Mouse (Mus musculus): ENCODE measurements around the gene Col12a1. TPM values are rescaled to one million over a fixed set of nuclear protein-coding genes. Genes with fewer than 3 reads are reported as not detected.

Gene Col12a1
- polyA plus RNA-seq (2016; fragmentation: Nextera tagmentation; extraction: Ambion mirVana) = 32.9 and 33.6 TPM in 2 replicates

DNA sequence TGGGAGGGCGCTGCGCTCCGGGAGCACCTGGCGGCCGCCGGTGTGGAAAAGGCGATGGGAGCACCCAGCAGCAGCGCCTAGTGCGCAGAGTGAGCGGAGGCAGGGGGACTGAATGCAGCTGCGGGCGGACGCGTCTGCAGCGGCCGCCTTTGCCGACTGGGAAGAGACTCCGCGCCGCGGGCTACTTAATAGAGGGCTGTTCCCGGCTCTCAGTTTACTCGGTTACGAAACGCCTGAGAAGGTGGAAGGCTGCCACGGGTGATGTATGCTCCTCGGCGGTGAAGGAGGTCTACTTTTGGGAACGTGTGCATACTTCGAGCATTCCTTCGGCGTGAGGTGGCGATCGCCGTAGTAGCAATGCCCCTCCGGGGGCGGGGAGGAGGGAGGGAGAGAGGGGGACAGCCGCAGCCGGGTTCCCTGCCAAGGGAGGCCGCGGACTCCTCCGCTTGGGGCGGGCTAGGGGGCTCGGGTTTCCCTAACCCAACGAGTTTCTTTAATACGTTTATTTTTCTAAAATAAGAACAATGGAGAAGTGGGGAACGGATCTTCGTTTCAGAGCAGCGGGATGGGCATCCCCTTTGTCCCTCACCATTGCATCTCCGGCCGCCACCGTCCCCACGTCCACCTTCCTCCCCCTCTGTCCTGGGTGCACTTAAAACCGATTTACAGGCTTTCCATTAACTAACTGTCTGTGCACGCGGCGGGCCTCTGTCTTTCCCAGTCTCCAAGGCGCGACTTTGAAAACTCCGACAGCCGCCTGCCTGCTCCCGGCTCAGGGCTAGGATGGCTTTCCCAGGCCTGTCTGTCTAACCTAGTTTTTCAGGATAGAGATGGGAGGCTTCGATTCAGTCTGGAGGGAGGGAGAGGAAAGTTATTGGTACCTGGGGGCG is at the start of gene Col12a1:
Gene Col12a1, minus strand, starts transcription at position 351 of the 890 bp plus-strand sequence.
- peak within 1 kb of the TSS; percentile 90 for H3K27ac ChIP-seq
- H3K9ac ChIP-seq (replicated peaks) = peak within 1 kb of the TSS; percentile 79
- H3K4me2 ChIP-seq = peak within 1 kb of the TSS; percentile 83
- H3K4me3 ChIP-seq (replicated peaks) = peak within 1 kb of the TSS; percentile 64
- WGBS = under 1% methylated on average over 64 of the region's 64 CpGs
- peak; percentile 49 for ATAC-seq (ENCODE audit: insufficient number of reproducible peaks, insufficient read depth, low FRiP score, low TSS enrichment, low read depth)
- H3K36me3 ChIP-seq = no peaks in the 10 kb centered on the region
- H3K4me1 ChIP-seq (replicated peaks) = peaks cover 48% of the 10 kb centered on the region
- peaks cover 33% of the 10 kb centered on the region for H3K27me3 ChIP-seq
- 0 out of 2 replicates have a peak, but pooled peaks cover 4% of the 10 kb centered on the region for H3K9me3 ChIP-seq

DNA sequence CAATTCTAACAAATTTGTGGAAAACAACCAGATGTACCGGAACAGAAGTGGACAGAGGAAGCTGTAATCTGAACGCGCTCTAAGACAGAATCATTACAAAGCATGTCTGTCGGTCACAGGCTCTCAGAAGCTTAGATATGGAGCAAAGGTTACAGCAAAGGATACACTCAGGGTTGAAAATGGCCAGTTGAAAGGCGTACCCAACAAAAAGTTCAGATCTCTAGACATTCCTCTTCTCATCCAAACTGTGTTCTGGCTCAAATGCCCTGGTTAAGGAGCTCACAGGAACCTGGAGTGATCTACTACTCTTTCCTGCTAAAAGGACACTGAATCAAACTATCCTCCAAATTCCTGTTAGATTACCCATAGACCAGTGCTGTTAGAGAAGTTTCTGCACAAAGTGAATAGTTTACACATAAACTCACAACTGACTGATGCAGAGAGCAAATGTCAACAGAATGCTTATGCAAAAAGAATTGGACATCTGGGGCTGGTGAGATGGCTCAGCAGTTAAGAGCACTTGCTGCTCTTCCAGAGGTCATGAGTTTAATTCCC is 48.4 kb upstream of the Col12a1 start:
- no peak for ATAC-seq (ENCODE audit: insufficient number of reproducible peaks, insufficient read depth, low FRiP score, low TSS enrichment, low read depth)
- WGBS = 95% methylated on average over 5 of the region's 5 CpGs
- Histone ChIP-seq H3K27me3 (no peaks in the 10 kb centered on the region), H3K4me3 (replicated peaks) (no peak overlapping the region), H3K4me1 (replicated peaks) (no peaks in the 10 kb centered on the region), H3K9me3 (no peaks in the 10 kb centered on the region), H3K36me3 (peaks cover 11% of the 10 kb centered on the region; the same call in 1 of the 2 replicates), H3K27ac (no peak overlapping the region), H3K9ac (replicated peaks) (no peak overlapping the region), H3K4me2 (no peak overlapping the region)

- no peak for ATAC-seq (ENCODE audit: insufficient number of reproducible peaks, insufficient read depth, low FRiP score, low TSS enrichment, low read depth)
- Histone ChIP-seq H3K9ac (replicated peaks) (no peak overlapping the region), H3K27me3 (no peaks in the 10 kb centered on the region), H3K27ac (no peak overlapping the region), H3K4me3 (replicated peaks) (no peak overlapping the region), H3K36me3 (peaks cover 1% of the 10 kb centered on the region; the same call in 1 of the 2 replicates), H3K9me3 (no peaks in the 10 kb centered on the region), H3K4me1 (replicated peaks) (no peaks in the 10 kb centered on the region), H3K4me2 (no peak overlapping the region)
- 83% methylated on average over 4 of the region's 4 CpGs for WGBS
Observed at GRCm38 (mm10) chr9:79765329-79765728, 46.7 kb upstream of the Col12a1 start.

DNA sequence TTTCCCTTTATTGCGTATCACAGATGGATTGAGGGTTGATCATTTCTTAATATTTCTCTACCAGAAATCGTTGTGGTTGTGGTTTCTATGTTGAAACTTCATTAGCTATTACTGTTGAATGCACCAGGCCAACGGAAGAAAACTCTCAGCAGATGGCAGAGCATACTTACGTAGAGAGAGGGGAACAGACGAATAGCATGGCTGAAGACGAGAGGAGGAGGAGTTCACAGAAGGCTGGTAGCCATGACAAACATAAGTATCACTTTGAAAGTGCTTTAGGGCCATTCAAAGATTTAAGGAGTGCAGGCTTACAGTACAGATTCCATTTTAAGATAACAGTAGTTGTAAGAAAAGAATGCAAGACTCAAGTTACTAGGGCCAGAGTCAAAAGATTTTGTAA is 43.9 kb upstream of the Col12a1 start:
- H3K36me3 ChIP-seq = peaks cover 5% of the 10 kb centered on the region; the same call in 1 of the 2 replicates
- H3K27ac ChIP-seq = no peak overlapping the region
- H3K9me3 ChIP-seq = no peaks in the 10 kb centered on the region
- no peak overlapping the region for H3K4me2 ChIP-seq
- 88% methylated on average over 6 of the region's 6 CpGs for WGBS
- H3K4me1 ChIP-seq (replicated peaks) = peaks cover 7% of the 10 kb centered on the region
- ATAC-seq (ENCODE audit: insufficient number of reproducible peaks, insufficient read depth, low FRiP score, low TSS enrichment, low read depth) = no peak
- no peak overlapping the region for H3K4me3 ChIP-seq (replicated peaks)
- no peak overlapping the region for H3K9ac ChIP-seq (replicated peaks)
- no peaks in the 10 kb centered on the region for H3K27me3 ChIP-seq

DNA sequence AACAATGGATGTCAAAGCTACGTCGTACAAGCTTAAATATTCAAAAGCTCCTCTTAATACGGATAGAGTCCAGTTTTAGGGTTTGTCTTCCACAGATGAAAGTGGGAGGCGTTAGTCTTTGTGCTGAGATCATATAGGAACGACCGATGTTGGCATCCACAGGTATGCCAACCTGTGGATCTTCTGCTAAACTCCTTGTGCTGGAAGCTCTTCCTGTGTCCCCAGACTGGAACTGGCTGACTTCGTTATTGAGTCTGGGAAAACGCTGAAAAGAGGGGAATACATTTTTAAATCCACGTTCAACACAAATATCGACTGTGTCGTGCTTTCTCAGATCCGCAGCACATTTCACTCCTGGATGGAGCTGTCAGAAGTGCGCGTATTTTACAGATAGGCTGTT is 41.4 kb upstream of the Col12a1 start:
- H3K4me1 ChIP-seq (replicated peaks) = peaks cover 7% of the 10 kb centered on the region
- peak overlapping the region; percentile 92 for H3K27ac ChIP-seq
- peak overlapping the region; percentile 86 for H3K9ac ChIP-seq (replicated peaks)
- WGBS = 9% methylated on average over 14 of the region's 14 CpGs
- H3K4me2 ChIP-seq = peak overlapping the region; percentile 66
- peak; percentile 44; the same call in 1 of the 2 replicates for ATAC-seq (ENCODE audit: insufficient number of reproducible peaks, insufficient read depth, low FRiP score, low TSS enrichment, low read depth)
- H3K27me3 ChIP-seq = no peaks in the 10 kb centered on the region
- H3K4me3 ChIP-seq (replicated peaks) = peak overlapping the region; percentile 86
- H3K9me3 ChIP-seq = no peaks in the 10 kb centered on the region
- H3K36me3 ChIP-seq = peaks cover 23% of the 10 kb centered on the region

- H3K4me3 ChIP-seq (replicated peaks) = peak within 1 kb of the TSS; percentile 86
- ATAC-seq (ENCODE audit: insufficient number of reproducible peaks, insufficient read depth, low FRiP score, low TSS enrichment, low read depth) = peak; percentile 99
- H3K27ac ChIP-seq = peak within 1 kb of the TSS; percentile 92
- H3K27me3 ChIP-seq = no peaks in the 10 kb centered on the region
- peak within 1 kb of the TSS; percentile 71 for H3K4me2 ChIP-seq
- H3K9me3 ChIP-seq = no peaks in the 10 kb centered on the region
- under 1% methylated on average over 49 of the region's 49 CpGs for WGBS
- H3K36me3 ChIP-seq = peaks cover 26% of the 10 kb centered on the region
- peaks cover 7% of the 10 kb centered on the region for H3K4me1 ChIP-seq (replicated peaks)
- H3K9ac ChIP-seq (replicated peaks) = peak within 1 kb of the TSS; percentile 86
Observed at GRCm38 (mm10) chr9:79759385-79760005, 40.9 kb upstream of the Col12a1 start, which contains the start of gene Cox7a2. Gene Cox7a2 (minus strand): TSS chr9:79759878.

- H3K9ac ChIP-seq (replicated peaks) = no peak overlapping the region
- peaks cover 49% of the 10 kb centered on the region for H3K36me3 ChIP-seq
- H3K27me3 ChIP-seq = no peaks in the 10 kb centered on the region
- peaks cover 7% of the 10 kb centered on the region for H3K4me1 ChIP-seq (replicated peaks)
- no peak for ATAC-seq (ENCODE audit: insufficient number of reproducible peaks, insufficient read depth, low FRiP score, low TSS enrichment, low read depth)
- no peak overlapping the region for H3K4me3 ChIP-seq (replicated peaks)
- WGBS = 94% methylated on average over 4 of the region's 4 CpGs
- H3K27ac ChIP-seq = no peak overlapping the region
- H3K9me3 ChIP-seq = no peaks in the 10 kb centered on the region
- no peak overlapping the region for H3K4me2 ChIP-seq
Observed at GRCm38 (mm10) chr9:79755311-79755710, 36.7 kb upstream of the Col12a1 start.

DNA sequence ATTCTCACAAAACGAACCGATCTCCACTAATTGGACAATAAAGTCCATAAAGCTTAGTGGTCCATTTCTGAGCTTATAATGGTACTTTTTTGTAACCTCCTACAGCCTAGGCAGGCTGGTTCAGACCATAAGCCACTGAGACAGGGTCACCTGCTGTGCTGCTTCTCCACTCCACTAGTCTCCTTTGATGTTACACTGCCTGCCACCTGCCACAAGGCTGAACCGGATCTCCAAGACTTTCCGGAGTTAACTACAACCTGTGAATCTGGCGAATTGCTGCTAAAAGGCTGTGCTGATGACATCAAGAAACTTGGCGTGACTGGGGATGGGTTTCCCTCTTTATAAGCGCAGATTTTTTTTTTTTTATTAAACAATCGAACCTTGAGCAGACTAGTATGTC is 33.2 kb upstream of the Col12a1 start:
- 57% methylated on average over 8 of the region's 8 CpGs for WGBS
- H3K9ac ChIP-seq (replicated peaks) = no peak overlapping the region
- ATAC-seq (ENCODE audit: insufficient number of reproducible peaks, insufficient read depth, low FRiP score, low TSS enrichment, low read depth) = no peak

DNA sequence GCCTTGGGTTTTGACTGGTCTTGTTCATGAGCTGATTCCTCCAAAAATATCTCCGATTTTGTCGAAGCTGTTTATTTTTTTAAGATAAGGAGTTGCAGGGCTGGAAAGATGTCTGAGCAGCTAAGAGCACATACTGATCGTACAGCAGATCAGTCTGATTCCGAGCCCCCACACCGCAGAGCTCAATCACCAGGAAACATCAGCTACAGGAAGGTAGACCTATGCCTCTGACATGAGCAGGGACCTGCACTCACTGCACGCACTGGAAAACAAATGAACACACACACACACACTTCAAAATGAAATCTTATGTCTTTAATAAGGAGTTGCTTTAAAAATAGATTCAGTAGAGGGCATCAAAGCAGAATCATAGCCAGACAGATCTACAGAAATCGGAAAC is 32.1 kb upstream of the Col12a1 start:
- Histone ChIP-seq H3K9ac (replicated peaks) (no peak overlapping the region; the same call in 1 of the 2 replicates), H3K36me3 (peaks cover 32% of the 10 kb centered on the region), H3K4me2 (no peak overlapping the region), H3K4me1 (replicated peaks) (no peaks in the 10 kb centered on the region), H3K27me3 (no peaks in the 10 kb centered on the region), H3K4me3 (replicated peaks) (no peak overlapping the region), H3K27ac (no peak overlapping the region), H3K9me3 (no peaks in the 10 kb centered on the region)
- 90% methylated on average over 7 of the region's 7 CpGs for WGBS
- ATAC-seq (ENCODE audit: insufficient number of reproducible peaks, insufficient read depth, low FRiP score, low TSS enrichment, low read depth) = no peak

More for the DNA sequence above, 33.2 kb upstream of the Col12a1 start:
- no peaks in the 10 kb centered on the region for H3K9me3 ChIP-seq
- peaks cover 40% of the 10 kb centered on the region for H3K36me3 ChIP-seq
- H3K4me1 ChIP-seq (replicated peaks) = no peaks in the 10 kb centered on the region
- H3K27me3 ChIP-seq = no peaks in the 10 kb centered on the region
- no peak overlapping the region for H3K27ac ChIP-seq
- no peak overlapping the region for H3K4me3 ChIP-seq (replicated peaks)
- no peak overlapping the region for H3K4me2 ChIP-seq

- Histone ChIP-seq H3K4me3 (replicated peaks) (no peak overlapping the region), H3K27me3 (no peaks in the 10 kb centered on the region), H3K4me2 (no peak overlapping the region), H3K4me1 (replicated peaks) (no peaks in the 10 kb centered on the region), H3K27ac (no peak overlapping the region), H3K9ac (replicated peaks) (no peak overlapping the region), H3K36me3 (no peaks in the 10 kb centered on the region), H3K9me3 (no peaks in the 10 kb centered on the region)
- no peak for ATAC-seq (ENCODE audit: insufficient number of reproducible peaks, insufficient read depth, low FRiP score, low TSS enrichment, low read depth)
- WGBS = 71% methylated on average over 4 of the region's 4 CpGs
Observed at GRCm38 (mm10) chr9:79745036-79745435, 26.4 kb upstream of the Col12a1 start.

DNA sequence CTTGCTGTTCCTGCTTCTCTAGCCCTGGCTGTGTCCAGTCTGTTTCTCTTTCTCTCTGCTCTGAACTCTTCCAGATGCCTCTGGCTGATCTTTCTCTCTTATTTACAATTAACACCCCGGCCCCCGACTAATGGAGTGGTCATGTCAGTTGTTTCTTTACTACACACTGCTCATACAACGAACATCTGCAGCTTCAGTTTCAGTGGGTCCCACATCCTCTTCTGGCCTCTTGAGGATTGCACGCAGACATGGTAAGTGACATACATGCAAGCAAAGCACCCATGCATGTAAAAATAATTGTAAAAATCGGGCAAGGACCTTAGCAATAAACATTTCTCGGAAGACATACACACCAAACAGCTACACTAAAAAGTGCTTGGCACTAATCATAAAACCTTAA is 17.0 kb upstream of the Col12a1 start:
- Histone ChIP-seq H3K36me3 (no peaks in the 10 kb centered on the region), H3K4me2 (no peak overlapping the region), H3K4me1 (replicated peaks) (no peaks in the 10 kb centered on the region), H3K4me3 (replicated peaks) (no peak overlapping the region), H3K27me3 (no peaks in the 10 kb centered on the region), H3K27ac (no peak overlapping the region), H3K9me3 (no peaks in the 10 kb centered on the region), H3K9ac (replicated peaks) (no peak overlapping the region)
- 81% methylated on average over 6 of the region's 6 CpGs for WGBS
- no peak for ATAC-seq (ENCODE audit: insufficient number of reproducible peaks, insufficient read depth, low FRiP score, low TSS enrichment, low read depth)

Data from limb, embryonic 12.5 days (tissue).